Mouse (Mus musculus) ES-Bruce4 (cell line): Measurements from ENCODE around the gene Endou. TPM values are rescaled to one million over a fixed set of nuclear protein-coding genes. Genes with fewer than 3 reads are reported as not detected.

Experiments used
- H3K27ac ChIP-seq: 2 replicates; pipeline ENCODE4 v1.5.1; 2012; ENCODE audit warnings: low read length, inconsistent platforms; ENCODE audit not compliant: insufficient read depth
- H3K27me3 ChIP-seq: 2 replicates; pipeline ENCODE4 v1.6.1; 2012; ENCODE audit warnings: mild to moderate bottlenecking, low read length, inconsistent platforms; ENCODE audit not compliant: control insufficient read depth, poor library complexity, insufficient read depth, severe bottlenecking
- H3K36me3 ChIP-seq: 2 replicates; pipeline ENCODE4 v1.6.1; 2012; ENCODE audit warnings: inconsistent platforms, mild to moderate bottlenecking, low read length, moderate library complexity; ENCODE audit not compliant: control insufficient read depth, poor library complexity, insufficient read depth, severe bottlenecking
- H3K4me1 ChIP-seq: one replicate; pipeline ENCODE4 v1.8.1; 2011; ENCODE audit warnings: low read length; ENCODE audit not compliant: control insufficient read depth, insufficient read depth
- H3K4me3 ChIP-seq: 2 replicates; pipeline ENCODE4 v1.5.1; 2011; ENCODE audit warnings: low read depth, mild to moderate bottlenecking, low read length
- H3K9ac ChIP-seq: 2 replicates; pipeline ENCODE4 v1.6.1; 2012; ENCODE audit warnings: low read depth, mild to moderate bottlenecking, inconsistent platforms; ENCODE audit not compliant: poor library complexity, severe bottlenecking
- H3K9me3 ChIP-seq: replicated peaks from 2 replicates; pipeline ENCODE4 v1.6.1; 2012; ENCODE audit warnings: mild to moderate bottlenecking, low read length, inconsistent platforms; ENCODE audit not compliant: control insufficient read depth, poor library complexity, insufficient read depth, severe bottlenecking
- CTCF ChIP-seq: IDR thresholded peaks from one replicate; pipeline ENCODE4 v1.8.1; 2011; ENCODE audit warnings: low read depth, low read length
- EP300 ChIP-seq: IDR thresholded peaks from 2 replicates; pipeline ENCODE4 v1.6.1; 2011; ENCODE audit warnings: low read depth, low read length; ENCODE audit not compliant: insufficient read depth
- POLR2A ChIP-seq: IDR thresholded peaks from one replicate; pipeline ENCODE4 v1.8.1; 2011; ENCODE audit warnings: low read length; ENCODE audit not compliant: insufficient read depth
- polyA plus RNA-seq: library from polyadenylated mRNA; stranded (reverse); fragments of >200 nt; gene quantifications from 2 replicates; pipeline ENCODE4 v1.2.4, GENCODE M21; 2011; ENCODE audit warnings: low read depth; ENCODE audit not compliant: missing spikeins, insufficient read depth, insufficient read length

The Endou gene
- polyA plus RNA-seq, 1 experiment: 1.2 TPM

- H3K4me3 ChIP-seq: no peak overlapping the region
- H3K4me1 ChIP-seq: peaks cover 16% of the 10 kb centered on the region
- no peaks in the 10 kb centered on the region for H3K9me3 ChIP-seq
- 0 out of 2 replicates have a peak overlapping the region, but pooled peaks have one; percentile 15 for H3K9ac ChIP-seq
- no peak overlapping the region for H3K27ac ChIP-seq
- no peak for TF ChIP-seq POLR2A
- TF ChIP-seq CTCF: no peak
- no peak for TF ChIP-seq EP300
- H3K27me3 ChIP-seq: no peaks in the 10 kb centered on the region
- H3K36me3 ChIP-seq: 0 out of 2 replicates have a peak, but pooled peaks cover 4% of the 10 kb centered on the region
Measured at GRCm38 (mm10) chr15:97760952-97761351, 29.8 kb upstream of the Endou start.

- Histone ChIP-seq H3K4me1 (peaks cover 16% of the 10 kb centered on the region), H3K27me3 (no peaks in the 10 kb centered on the region), H3K9me3 (no peaks in the 10 kb centered on the region), H3K4me3 (no peak overlapping the region), H3K36me3 (0 out of 2 replicates have a peak, but pooled peaks cover 4% of the 10 kb centered on the region), H3K9ac (no peak overlapping the region), H3K27ac (no peak overlapping the region)
- TF ChIP-seq EP300 (no peak), POLR2A (no peak), CTCF (no peak)
Measured at GRCm38 (mm10) chr15:97760006-97760405, 28.9 kb upstream of the Endou start.

- no peaks in the 10 kb centered on the region for H3K27me3 ChIP-seq
- H3K4me1 ChIP-seq: peaks cover 16% of the 10 kb centered on the region
- H3K4me3 ChIP-seq: no peak overlapping the region
- H3K9ac ChIP-seq: no peak overlapping the region
- no peak for TF ChIP-seq EP300
- TF ChIP-seq POLR2A: no peak
- TF ChIP-seq CTCF: no peak
- no peaks in the 10 kb centered on the region for H3K9me3 ChIP-seq
- no peak overlapping the region for H3K27ac ChIP-seq
- 0 out of 2 replicates have a peak, but pooled peaks cover 4% of the 10 kb centered on the region for H3K36me3 ChIP-seq
Measured at GRCm38 (mm10) chr15:97755361-97755760, 24.2 kb upstream of the Endou start.

GRCm38 (mm10) chr15:97754476-97754875 is 23.3 kb upstream of the Endou start:
- H3K4me3 ChIP-seq: no peak overlapping the region
- H3K36me3 ChIP-seq: no peaks in the 10 kb centered on the region
- no peak overlapping the region for H3K9ac ChIP-seq
- no peaks in the 10 kb centered on the region for H3K9me3 ChIP-seq
- H3K4me1 ChIP-seq: peaks cover 16% of the 10 kb centered on the region
- TF ChIP-seq CTCF (no peak), EP300 (no peak), POLR2A (no peak)
- H3K27ac ChIP-seq: no peak overlapping the region
- no peaks in the 10 kb centered on the region for H3K27me3 ChIP-seq

- Histone ChIP-seq H3K4me3 (no peak overlapping the region), H3K36me3 (no peaks in the 10 kb centered on the region; the same call in 1 of the 2 replicates), H3K4me1 (peaks cover 16% of the 10 kb centered on the region), H3K27ac (no peak overlapping the region), H3K9me3 (no peaks in the 10 kb centered on the region), H3K9ac (no peak overlapping the region), H3K27me3 (no peaks in the 10 kb centered on the region)
- TF ChIP-seq CTCF (no peak), EP300 (no peak), POLR2A (no peak)
Measured at GRCm38 (mm10) chr15:97752491-97752890, 21.4 kb upstream of the Endou start.

- Histone ChIP-seq H3K27me3 (no peaks in the 10 kb centered on the region), H3K4me3 (no peak overlapping the region), H3K4me1 (peaks cover 16% of the 10 kb centered on the region), H3K9me3 (no peaks in the 10 kb centered on the region), H3K9ac (no peak overlapping the region), H3K27ac (no peak overlapping the region), H3K36me3 (no peaks in the 10 kb centered on the region; the same call in 1 of the 2 replicates)
- peak; percentile 76 for TF ChIP-seq CTCF
- TF ChIP-seq POLR2A: no peak
- TF ChIP-seq EP300: no peak
Measured at GRCm38 (mm10) chr15:97751676-97752075, 20.5 kb upstream of the Endou start.
